Mouse (Mus musculus) limb, embryonic 13.5 days (tissue): ENCODE measurements around the gene Akr1c13. TPM values are rescaled to one million over a fixed set of nuclear protein-coding genes. Genes with fewer than 3 reads are reported as not detected.

Experiments
- polyA plus RNA-seq: library from polyadenylated mRNA; unstranded; fragments of >200 nt; fragmentation: Nextera tagmentation; extraction: Ambion mirVana; gene quantifications from 2 replicates; pipeline ENCODE4 v1.2.1, GENCODE M21; 2015

The Akr1c13 gene
- polyA plus RNA-seq, 1 experiment from 2014 or later: 1.1 TPM

Other genes with a start within 250 kb of the Akr1c13 start
- gene Ucn3, start 245.8 kb upstream of the Akr1c13 start, polyA plus RNA-seq: 0.13 TPM in 1 of 2 replicates, not detected in the other
- 1.5 and 1.6 TPM in 2 replicates for gene Akr1c14, start 142.1 kb upstream of the Akr1c13 start, polyA plus RNA-seq
- gene Akr1c18, start 40.5 kb upstream of the Akr1c13 start, polyA plus RNA-seq: not detected in 2 replicates
- 0.52 and 1.00 TPM in 2 replicates for gene Akr1c19, start 37.5 kb downstream of the Akr1c13 start, polyA plus RNA-seq
- 0.11 and 0.17 TPM in 2 replicates for gene Akr1c12, start 88.3 kb downstream of the Akr1c13 start, polyA plus RNA-seq
- gene Akr1c6, start 243.2 kb downstream of the Akr1c13 start, polyA plus RNA-seq: not detected in 2 replicates